ENCODE assay signal across 8 mouse cellular contexts in genomic region chr19:6342276-6342933, GRCm38 (mm10). TPM values are rescaled to one million over a fixed set of nuclear protein-coding genes. Genes with fewer than 3 reads are reported as not detected.
DNase-seq lines count a peak whose midpoint lies in the region; ATAC-seq and TF ChIP-seq lines count a peak whose summit lies in the region.

No protein-coding gene starts in this region.

- H3K9ac ChIP-seq in heart, embryonic 12.5 days, result no peak overlapping the region
- H3K9ac ChIP-seq in midbrain, postnatal 0 days (replicated peaks; ENCODE audit: low read length, poor library complexity, severe bottlenecking), result no peak overlapping the region

- H3K4me2 ChIP-seq in heart, embryonic 12.5 days, result peak overlapping the region; percentile 92
- peak overlapping the region; percentile 62; the same call in 1 of the 2 replicates for H3K4me2 ChIP-seq in midbrain, postnatal 0 days (ENCODE audit: low read depth, low read length, poor library complexity, severe bottlenecking)

- H3K27ac ChIP-seq in heart, embryonic 12.5 days (ENCODE audit: poor library complexity, severe bottlenecking), result no peak overlapping the region
- H3K27ac ChIP-seq in bone marrow macrophage, adult 2 months (ENCODE audit: insufficient read depth, low read depth, low read length), result no peak overlapping the region
- no peak overlapping the region for H3K27ac ChIP-seq in midbrain, postnatal 0 days (ENCODE audit: low read depth, low read length)

- no peaks in the 10 kb centered on the region for H3K9me3 ChIP-seq in heart, embryonic 12.5 days (replicated peaks)
- H3K9me3 ChIP-seq in midbrain, postnatal 0 days (ENCODE audit: low read length), result no peaks in the 10 kb centered on the region

- DNase-seq in heart, postnatal 36 days, result no peak
- peak; percentile 35 for DNase-seq in kidney, postnatal 14 days
- no peak for DNase-seq in midbrain, postnatal 0 days (ENCODE audit: low spot score)
- DNase-seq in ovary, adult 18-20 months (ENCODE audit: low spot score), result no peak
- DNase-seq in left cerebral cortex, postnatal 14 days (ENCODE audit: low spot score in 2 of 2), result no peak
- DNase-seq in cerebellum, postnatal 4 days (ENCODE audit: low spot score in 2 of 2), result no peak

- H3K27me3 ChIP-seq in heart, embryonic 12.5 days (replicated peaks), result no peaks in the 10 kb centered on the region
- H3K27me3 ChIP-seq in midbrain, postnatal 0 days (ENCODE audit: insufficient read depth, low read length), result no peaks in the 10 kb centered on the region

- no peak for TF ChIP-seq CTCF in bone marrow macrophage, adult 2 months (IDR thresholded peaks at IDR 0.05; ENCODE audit: low read depth, low read length)
- TF ChIP-seq CTCF in midbrain, postnatal 0 days (IDR thresholded peaks at IDR 0.05), result no peak

- H3K4me1 ChIP-seq in heart, embryonic 12.5 days (replicated peaks), result peaks cover 24% of the 10 kb centered on the region
- H3K4me1 ChIP-seq in bone marrow macrophage, adult 2 months (ENCODE audit: control insufficient read depth, insufficient read depth, low read length), result peaks cover 13% of the 10 kb centered on the region
- no peaks in the 10 kb centered on the region for H3K4me1 ChIP-seq in midbrain, postnatal 0 days (ENCODE audit: insufficient read depth, low read length)

- intact Hi-C loops in heart, postnatal 36 days (cut with DNase I), result no loop called here
- intact Hi-C loops in left cerebral cortex, postnatal 14 days (cut with DNase I), result no loop called here

- peaks cover 68% of the 10 kb centered on the region for H3K36me3 ChIP-seq in heart, embryonic 12.5 days
- H3K36me3 ChIP-seq in midbrain, postnatal 0 days (ENCODE audit: insufficient read depth, low read length), result peaks cover 71% of the 10 kb centered on the region

- WGBS in heart, embryonic 12.5 days, result 70% methylated on average over 5 of the region's 5 CpGs
- WGBS in midbrain, postnatal 0 days, result 77% methylated on average over 5 of the region's 5 CpGs

- no peak for ATAC-seq in heart, embryonic 12.5 days (ENCODE audit: insufficient number of reproducible peaks, low FRiP score)
- ATAC-seq in midbrain, postnatal 0 days (ENCODE audit: low FRiP score), result no peak

- H3K4me3 ChIP-seq in heart, embryonic 12.5 days, result peak overlapping the region; percentile 68
- peak overlapping the region; percentile 85; the same call in 1 of the 2 replicates for H3K4me3 ChIP-seq in bone marrow macrophage, adult 2 months (ENCODE audit: insufficient read depth, low read length)
- H3K4me3 ChIP-seq in midbrain, postnatal 0 days (ENCODE audit: low read depth, low read length), result peak overlapping the region; percentile 44; the same call in 1 of the 2 replicates

- TF ChIP-seq POLR2A in bone marrow macrophage, adult 2 months (IDR thresholded peaks at IDR 0.05; ENCODE audit: borderline replicate concordance, low read depth, low read length), result no peak

RNA-seq across cellular contexts. Expression of gene Map4k2, which starts 1.5 kb away (rescaled TPM):
- polyA plus RNA-seq in heart, embryonic 12.5 days (2016; fragmentation: Nextera tagmentation; extraction: Ambion mirVana), result 14.1 and 15.7 TPM in 2 replicates
- total RNA-seq in heart, postnatal 36 days (2021), result 10 to 100 TPM; 36.4 to 56.7 TPM
- 57.4 and 58.5 TPM in 2 replicates for polyA plus RNA-seq in bone marrow macrophage, adult 2 months (2012; ENCODE audit: insufficient read depth, insufficient read length, missing spikeins)
- total RNA-seq in midbrain, postnatal 0 days (2014; rRNA removed), result 70.6 and 86.8 TPM in 2 replicates
- 18.1 TPM in 2 replicates for polyA plus RNA-seq in midbrain, postnatal 0 days (2015; fragmentation: Nextera tagmentation; extraction: Ambion mirVana)
- 10 to 100 TPM; 60.0 to 75.9 TPM for total RNA-seq in left cerebral cortex, postnatal 14 days (2021)

RNA-seq across cellular contexts. Expression of gene Men1, which starts 7.6 kb away (rescaled TPM):
- 48.7 and 52.1 TPM in 2 replicates for polyA plus RNA-seq in heart, embryonic 12.5 days (2016; fragmentation: Nextera tagmentation; extraction: Ambion mirVana)
- 10 to 100 TPM; 12.1 to 14.2 TPM for total RNA-seq in heart, postnatal 36 days (2021)
- 28.1 and 29.1 TPM in 2 replicates for polyA plus RNA-seq in bone marrow macrophage, adult 2 months (2012; ENCODE audit: insufficient read depth, insufficient read length, missing spikeins)
- total RNA-seq in midbrain, postnatal 0 days (2014; rRNA removed), result 59.6 and 85.6 TPM in 2 replicates
- polyA plus RNA-seq in midbrain, postnatal 0 days (2015; fragmentation: Nextera tagmentation; extraction: Ambion mirVana), result 56.8 and 60.6 TPM in 2 replicates
- 10 to 100 TPM; 64.9 to 70.7 TPM for total RNA-seq in left cerebral cortex, postnatal 14 days (2021)

RNA-seq across cellular contexts. Expression of gene Sf1, which starts 21.1 kb away (rescaled TPM):
- polyA plus RNA-seq in heart, embryonic 12.5 days (2016; fragmentation: Nextera tagmentation; extraction: Ambion mirVana), result 127 and 130 TPM in 2 replicates
- 100 to 1,000 TPM in 1 of 2 experiments, 10 to 100 TPM in 1; 89.4 to 101 TPM for total RNA-seq in heart, postnatal 36 days (2021)
- polyA plus RNA-seq in bone marrow macrophage, adult 2 months (2012; ENCODE audit: insufficient read depth, insufficient read length, missing spikeins), result 159 and 170 TPM in 2 replicates
- total RNA-seq in midbrain, postnatal 0 days (2014; rRNA removed), result 70.5 and 92.2 TPM in 2 replicates
- 90.2 and 95.5 TPM in 2 replicates for polyA plus RNA-seq in midbrain, postnatal 0 days (2015; fragmentation: Nextera tagmentation; extraction: Ambion mirVana)
- total RNA-seq in left cerebral cortex, postnatal 14 days (2021), result 100 to 1,000 TPM; 185 to 186 TPM

RNA-seq across cellular contexts. Expression of gene Cdc42bpg, which starts 36.1 kb away (rescaled TPM):
- 0.34 and 0.44 TPM in 2 replicates for polyA plus RNA-seq in heart, embryonic 12.5 days (2016; fragmentation: Nextera tagmentation; extraction: Ambion mirVana)
- total RNA-seq in heart, postnatal 36 days (2021), result 10 to 100 TPM; 10.9 to 11.9 TPM
- polyA plus RNA-seq in bone marrow macrophage, adult 2 months (2012; ENCODE audit: insufficient read depth, insufficient read length, missing spikeins), result 6.9 and 7.0 TPM in 2 replicates
- 4.8 and 5.4 TPM in 2 replicates for total RNA-seq in midbrain, postnatal 0 days (2014; rRNA removed)
- 0.20 and 0.67 TPM in 2 replicates for polyA plus RNA-seq in midbrain, postnatal 0 days (2015; fragmentation: Nextera tagmentation; extraction: Ambion mirVana)
- 1 to 10 TPM; 2.7 to 3.1 TPM for total RNA-seq in left cerebral cortex, postnatal 14 days (2021)

RNA-seq across cellular contexts. Expression of gene Pygm, which starts 41.8 kb away (rescaled TPM):
- 224 and 234 TPM in 2 replicates for polyA plus RNA-seq in heart, embryonic 12.5 days (2016; fragmentation: Nextera tagmentation; extraction: Ambion mirVana)
- total RNA-seq in heart, postnatal 36 days (2021), result 1,000 to 10,000 TPM; 1,171 to 1,191 TPM
- 0.97 and 2.1 TPM in 2 replicates for polyA plus RNA-seq in bone marrow macrophage, adult 2 months (2012; ENCODE audit: insufficient read depth, insufficient read length, missing spikeins)
- 16.4 and 25.8 TPM in 2 replicates for total RNA-seq in midbrain, postnatal 0 days (2014; rRNA removed)
- polyA plus RNA-seq in midbrain, postnatal 0 days (2015; fragmentation: Nextera tagmentation; extraction: Ambion mirVana), result 11.7 and 13.2 TPM in 2 replicates
- total RNA-seq in left cerebral cortex, postnatal 14 days (2021), result 10 to 100 TPM; 20.6 to 31.9 TPM
